Mouse (Mus musculus) kidney, adult 2 months (tissue): ENCODE results near the gene Slc24a4.

ENCODE experiments used
- CTCF ChIP-seq: fragments of 200-500 bp; conservative IDR thresholded peaks from 2 replicates; pipeline ENCODE4 v1.5.1; 2011; ENCODE audit warnings: low read depth, mild to moderate bottlenecking, control low read depth, low read length, moderate library complexity, mixed read lengths; ENCODE audit not compliant: insufficient read depth, insufficient read length
- POLR2A ChIP-seq: fragments of 200-500 bp; IDR thresholded peaks from one replicate; pipeline ENCODE4 v1.6.1; 2011; ENCODE audit warnings: low read depth, low read length, control low read depth

GRCm38 (mm10) chr12:102270776-102271405 lies 142.4 kb downstream of the Slc24a4 start:
- TF ChIP-seq POLR2A (no peak), CTCF (no peak)
